Mouse (Mus musculus) spleen, postnatal 36 days (tissue): ENCODE measurements around the gene Spire2.
"Not testable (repeated sequence)": the region's sequence is repeated elsewhere in the genome, so short reads cannot be mapped to it uniquely, and the experiment has no call there.

Experiments
- DNase-seq, 2 experiments: peaks; one replicate each; pipeline ENCODE4 v3.0.0; 2022; ENCODE audit warnings: low spot score in 2 of 2, mixed read lengths in 1 of 2

Gene Spire2

DNA sequence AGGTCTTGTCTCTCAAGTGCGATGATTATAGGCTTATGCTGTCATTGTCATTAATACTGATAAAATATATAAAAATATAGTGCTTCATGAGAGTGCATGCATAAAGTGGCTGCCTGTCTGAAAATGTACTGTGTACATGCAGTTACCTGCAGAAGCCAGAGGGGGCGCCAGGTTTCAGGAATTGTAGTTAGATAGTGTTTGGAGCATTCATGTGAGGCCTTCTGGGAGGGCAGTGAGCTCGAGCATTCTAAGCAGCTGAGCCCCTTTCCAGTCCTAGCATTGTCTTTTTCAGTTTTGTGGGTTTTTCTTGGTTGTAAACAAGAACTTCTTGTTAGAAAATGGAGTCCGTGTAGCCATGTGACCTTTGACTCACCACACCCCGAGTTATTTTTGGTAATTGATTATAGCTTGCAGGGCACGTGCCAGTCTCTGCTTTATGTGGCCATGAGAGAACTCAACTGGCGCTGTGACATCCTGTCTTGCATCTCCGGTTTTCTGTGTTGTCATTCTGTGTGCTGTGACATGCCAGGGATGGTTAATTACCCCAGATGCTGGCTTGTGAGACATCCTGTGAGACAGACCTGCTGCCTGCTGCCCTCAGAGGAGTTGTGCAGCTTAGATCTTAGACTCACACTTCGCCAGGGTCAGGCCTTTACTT is 52.5 kb downstream of the Spire2 start:
- DNase-seq, result no peak

DNA sequence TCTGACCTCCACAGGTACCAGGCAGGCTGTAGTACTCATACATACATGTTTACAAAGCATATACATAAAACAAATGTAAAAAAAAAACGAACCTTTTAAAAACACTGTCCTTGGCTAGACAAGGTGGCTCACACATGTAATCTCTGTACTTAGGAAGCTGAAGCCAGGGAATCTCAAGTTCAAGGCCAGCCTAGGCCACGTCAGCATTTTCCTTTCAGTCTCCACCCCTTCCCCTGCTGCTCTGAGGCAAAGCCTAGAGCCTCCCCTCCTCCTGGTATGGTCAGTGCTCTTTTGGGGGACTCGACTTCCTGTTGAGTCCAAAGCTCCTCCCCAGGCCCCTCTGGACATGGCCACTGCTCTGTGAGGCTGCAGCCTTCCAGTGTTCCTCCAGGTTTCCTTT is 54.5 kb downstream of the Spire2 start:
- no peak for DNase-seq

- DNase-seq, result no peak
Measured at GRCm38 (mm10) chr8:123387801-123388200, 55.3 kb downstream of the Spire2 start.

GRCm38 (mm10) chr8:123389026-123389425 is 56.5 kb downstream of the Spire2 start:
- DNase-seq, result no peak

GRCm38 (mm10) chr8:123398308-123398707 is 65.8 kb downstream of the Spire2 start:
- DNase-seq, result no peak

DNA sequence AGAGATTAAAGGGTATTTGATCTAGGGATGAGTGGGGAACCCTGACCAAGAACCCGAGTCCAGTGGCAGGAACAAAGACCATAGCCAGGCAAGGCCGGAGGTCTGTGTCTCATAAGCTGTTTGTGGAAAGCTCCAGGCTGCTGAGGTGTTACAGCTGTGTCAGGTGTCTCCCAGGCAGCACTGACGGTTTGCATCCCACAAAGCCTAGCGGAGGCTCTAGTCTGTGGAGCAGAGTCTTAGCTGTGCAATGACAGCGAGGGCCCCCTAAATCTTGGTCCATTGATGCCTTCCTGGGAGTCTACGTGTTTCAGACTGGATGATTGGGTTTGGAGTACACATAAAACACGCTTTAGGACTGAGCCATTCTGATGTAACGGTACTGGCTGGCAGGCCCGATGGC is 69.4 kb downstream of the Spire2 start:
- no peak for DNase-seq

DNA sequence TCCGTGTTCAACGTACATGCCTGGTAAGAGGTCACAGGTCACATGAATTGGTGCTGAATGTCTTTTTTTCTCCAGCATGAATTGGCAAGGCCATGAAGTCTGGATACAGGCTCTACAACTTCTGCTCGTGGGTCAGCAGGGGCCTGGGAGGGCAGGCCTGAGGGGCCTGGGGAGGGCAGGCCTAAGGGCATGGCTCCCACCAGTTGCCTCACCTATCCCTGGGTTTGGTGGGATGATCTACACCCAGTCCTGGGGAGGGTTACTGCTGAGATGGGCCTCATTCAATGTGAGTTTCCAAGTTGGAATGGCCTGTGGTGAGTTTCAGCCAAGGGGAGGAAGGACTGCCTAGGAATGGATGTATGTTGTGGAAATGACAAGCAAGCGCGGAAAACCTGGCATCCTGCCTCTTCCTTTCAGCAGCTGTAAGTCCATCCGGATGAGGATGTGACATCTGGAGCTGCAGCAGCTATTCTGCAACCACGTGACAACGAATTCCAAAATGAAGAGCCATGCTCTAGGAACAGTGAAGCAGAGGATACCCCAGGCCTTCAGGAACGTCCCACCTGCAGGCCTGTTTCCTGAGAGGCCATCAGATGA is 70.3 kb downstream of the Spire2 start:
- DNase-seq, result no peak

GRCm38 (mm10) chr8:123404521-123404920 is 72.0 kb downstream of the Spire2 start:
- DNase-seq, result no peak

DNA sequence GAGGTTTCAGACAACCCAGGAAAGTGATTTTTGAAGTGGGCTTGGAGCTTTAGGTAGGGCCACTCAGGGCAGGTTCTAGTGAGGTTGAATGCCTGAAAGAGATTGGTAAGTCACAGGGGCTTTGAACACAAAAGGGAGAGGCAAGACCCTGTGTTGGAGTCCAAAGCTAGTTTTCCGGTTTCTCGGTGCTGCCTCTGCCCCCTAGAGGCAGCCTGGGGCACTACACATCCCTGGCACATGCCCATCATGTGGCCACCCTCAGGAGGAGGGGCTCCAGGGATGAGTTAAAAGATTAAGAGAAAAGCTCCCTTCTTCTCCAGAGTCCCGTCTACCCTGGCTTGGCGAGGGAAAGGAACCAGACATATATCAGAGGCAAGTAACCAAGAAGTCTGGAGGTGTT is 74.3 kb downstream of the Spire2 start, which contains the start of gene Mc1r:
Gene Mc1r (plus strand): TSS at position 322 of the 400 bp plus-strand sequence.
- peak; percentile 37 to 50 for DNase-seq

GRCm38 (mm10) chr8:123407612-123408011 is 75.1 kb downstream of the Spire2 start:
- DNase-seq, result no peak

DNA sequence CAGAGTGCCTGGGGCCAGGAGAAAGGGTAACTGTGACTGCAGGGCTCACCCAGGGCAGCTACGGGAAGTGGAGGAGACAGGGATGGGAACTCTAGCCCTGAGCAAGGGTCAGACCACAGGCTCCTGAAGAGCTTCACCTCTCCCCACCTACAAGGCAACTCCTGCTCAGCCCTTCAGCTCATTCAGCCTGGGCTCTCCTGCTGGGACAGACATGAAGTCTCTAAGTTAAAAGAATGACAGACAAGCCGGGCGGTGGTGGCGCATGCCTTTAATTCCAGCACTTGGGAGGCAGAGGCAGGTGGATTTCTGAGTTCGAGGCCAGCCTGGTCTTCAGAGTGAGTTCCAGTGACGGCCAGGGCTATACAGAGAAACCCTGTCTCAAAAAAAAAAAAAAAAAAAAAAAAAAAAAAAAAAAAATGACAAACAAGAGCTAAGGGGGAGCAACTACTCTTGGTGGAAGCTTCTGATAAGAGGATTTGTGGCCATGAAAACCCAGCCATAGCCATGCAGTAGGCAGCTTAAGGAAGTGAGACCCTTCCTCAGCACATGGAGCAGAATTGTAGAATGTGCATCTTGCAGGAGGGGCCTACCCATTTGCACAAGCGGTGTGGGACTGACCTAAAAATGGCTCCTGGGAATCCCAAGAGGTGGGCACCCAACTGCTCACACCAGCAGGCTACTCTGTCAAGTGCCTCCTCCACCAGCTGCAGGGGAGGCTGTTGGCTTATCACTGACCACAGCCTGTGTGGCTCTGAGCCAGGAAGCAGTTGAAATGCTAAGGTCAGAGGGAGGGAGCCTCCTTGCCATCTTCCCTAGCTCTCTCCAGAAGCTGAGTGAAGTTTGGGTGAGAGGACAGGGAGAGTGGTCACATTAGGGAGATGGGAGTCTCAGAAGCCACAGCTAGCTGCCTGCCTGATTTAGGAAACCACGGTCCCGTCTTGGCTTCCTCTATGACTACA is 76.4 kb downstream of the Spire2 start:
- DNase-seq, result peak; percentile 27 to 44

DNA sequence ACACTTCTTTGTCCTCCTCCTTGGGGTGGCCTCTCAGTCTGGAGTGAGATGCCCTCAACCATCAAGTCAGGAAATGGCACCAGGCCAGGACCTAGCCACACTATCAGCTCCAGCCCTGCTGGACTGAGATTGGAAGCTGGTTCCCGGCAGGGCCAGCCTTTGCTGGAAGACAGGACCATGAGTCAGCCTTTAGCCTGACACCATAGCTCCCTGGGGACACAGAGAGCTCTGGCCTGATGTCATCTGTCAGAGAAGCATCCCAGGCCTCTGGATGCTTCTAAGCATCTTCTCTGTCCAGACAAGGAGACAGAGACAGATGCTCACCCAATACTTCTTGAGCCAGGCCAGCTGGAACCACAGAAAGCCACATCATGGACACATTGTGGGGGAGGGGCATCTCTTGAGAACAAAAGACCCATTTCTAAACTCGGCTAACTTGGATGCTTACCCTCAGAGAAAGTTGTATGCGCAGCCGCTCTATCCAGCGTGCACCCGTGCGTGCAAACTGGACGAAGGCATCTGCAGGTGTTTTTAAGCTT is 77.6 kb downstream of the Spire2 start:
- no peak for DNase-seq

DNA sequence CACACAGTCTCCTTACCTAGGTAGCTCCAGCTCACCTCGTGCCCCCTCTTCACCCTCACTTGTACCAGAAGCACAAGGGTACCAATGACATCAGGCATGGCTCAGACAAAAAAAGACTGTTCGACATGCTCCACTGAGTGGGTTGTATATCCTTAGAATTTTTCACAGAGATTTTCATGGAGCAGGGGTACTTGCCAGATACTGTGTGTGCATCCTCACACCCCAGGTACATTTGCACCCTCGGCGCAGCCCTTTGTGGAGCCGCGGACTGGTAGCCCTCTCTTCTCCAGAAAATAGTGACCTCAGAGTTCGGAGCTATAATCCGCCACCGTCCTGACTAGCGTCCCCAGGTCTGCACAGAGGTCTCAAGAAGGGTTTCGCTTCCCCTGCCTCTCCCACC is 78.3 kb downstream of the Spire2 start:
- DNase-seq, result no peak

DNA sequence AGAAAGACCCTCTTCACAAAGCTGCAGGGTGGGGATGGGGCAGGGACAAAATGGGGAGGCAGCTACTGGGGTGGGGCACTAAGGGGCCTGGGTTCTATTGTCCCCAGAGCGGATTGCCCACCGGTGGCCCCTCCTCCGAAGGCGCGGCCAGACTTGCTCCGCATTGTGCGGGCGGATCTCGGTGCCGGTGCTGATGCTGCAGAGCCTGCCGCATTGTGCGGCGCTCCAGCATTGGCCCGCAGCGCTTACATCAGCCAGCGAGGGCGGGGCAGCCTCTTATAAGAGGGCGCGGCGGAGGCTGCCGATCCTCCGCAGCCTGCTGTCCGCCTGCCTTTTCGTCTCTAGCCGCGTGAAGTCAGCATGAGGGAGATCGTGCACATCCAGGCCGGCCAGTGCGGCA is 78.7 kb downstream of the Spire2 start, which contains the start of gene Tubb3:
Gene Tubb3 (plus strand): TSS at position 179 of the 400 bp plus-strand sequence.
- peak; percentile 34 to 54 for DNase-seq

- no peak for DNase-seq
Measured at GRCm38 (mm10) chr8:123411781-123412327, 79.3 kb downstream of the Spire2 start.

- DNase-seq, result peak; percentile 32 to 35
Measured at GRCm38 (mm10) chr8:123412560-123413170, 80.2 kb downstream of the Spire2 start.

DNA sequence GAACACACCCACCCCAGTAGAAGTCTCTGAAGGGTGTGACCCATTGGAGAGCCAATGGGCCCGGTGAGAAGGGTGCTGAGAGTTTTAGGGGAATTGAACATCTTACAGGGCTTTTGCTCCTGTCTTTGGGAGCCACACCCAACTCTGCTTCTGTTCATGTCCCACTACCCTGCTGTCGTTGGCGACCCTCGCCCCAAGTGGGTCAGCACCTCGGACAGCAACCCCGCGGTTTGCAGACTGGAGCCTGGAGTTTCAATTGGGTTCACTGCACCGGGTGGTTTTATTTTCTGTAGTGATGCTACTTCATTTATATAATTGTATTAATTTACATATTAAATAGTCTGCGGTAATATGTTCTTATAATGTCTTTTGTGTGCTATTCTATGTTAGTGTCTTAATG is 81.7 kb downstream of the Spire2 start:
- DNase-seq, result no peak

DNA sequence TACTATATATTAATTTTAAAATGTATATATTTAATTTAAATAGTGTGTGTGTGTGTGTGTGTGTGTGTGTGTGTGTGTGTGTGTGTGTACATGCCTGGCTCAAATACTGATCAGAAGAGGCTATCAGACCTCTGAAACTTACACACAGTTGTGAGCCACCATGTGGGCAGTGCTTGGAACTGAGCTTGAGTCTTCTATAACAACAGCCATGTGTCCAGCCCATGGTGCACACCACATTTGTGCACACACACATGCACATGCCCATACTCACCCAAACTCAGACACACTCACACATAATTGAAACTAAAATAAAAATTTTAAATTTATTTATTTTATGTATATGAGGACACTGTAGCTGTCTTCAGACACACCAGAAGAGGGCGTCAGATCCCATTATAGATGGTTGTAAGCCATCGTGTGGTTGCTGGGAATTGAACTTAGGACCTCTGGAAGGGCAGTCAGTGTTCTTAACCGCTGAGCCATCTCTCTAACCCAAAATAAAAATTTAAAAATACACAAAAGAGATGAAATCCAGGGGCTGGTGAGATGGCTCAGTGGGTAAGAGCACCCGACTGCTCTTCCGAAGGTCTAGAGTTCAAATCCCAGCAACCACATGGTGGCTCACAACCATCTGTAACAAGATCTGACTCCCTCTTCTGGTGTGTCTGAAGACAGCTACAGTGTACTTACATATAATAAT is 82.6 kb downstream of the Spire2 start:
- DNase-seq, result not testable (repeated sequence)

GRCm38 (mm10) chr8:123415967-123416943 is 83.7 kb downstream of the Spire2 start:
- DNase-seq, result peak in 1 of 2 experiments; percentile 29
